Mouse (Mus musculus) layer of hippocampus, postnatal 10 days (tissue): ENCODE results near the gene Unc13c. TPM values are rescaled to one million over a fixed set of nuclear protein-coding genes. Genes with fewer than 3 reads are reported as not detected.

Experiments
- DNase-seq, 2 experiments: peaks; one replicate each; pipeline ENCODE4 v3.0.0; 2021; ENCODE audit warnings: low spot score in 2 of 2
- total RNA-seq, 2 experiments: library from RNA; stranded (reverse); gene quantifications; 2 replicates each; pipeline ENCODE4 v1.2.3; 2021

Unc13c gene
- total RNA-seq, 2 experiments from 2014 or later = 13.9 to 15.7 TPM

DNA sequence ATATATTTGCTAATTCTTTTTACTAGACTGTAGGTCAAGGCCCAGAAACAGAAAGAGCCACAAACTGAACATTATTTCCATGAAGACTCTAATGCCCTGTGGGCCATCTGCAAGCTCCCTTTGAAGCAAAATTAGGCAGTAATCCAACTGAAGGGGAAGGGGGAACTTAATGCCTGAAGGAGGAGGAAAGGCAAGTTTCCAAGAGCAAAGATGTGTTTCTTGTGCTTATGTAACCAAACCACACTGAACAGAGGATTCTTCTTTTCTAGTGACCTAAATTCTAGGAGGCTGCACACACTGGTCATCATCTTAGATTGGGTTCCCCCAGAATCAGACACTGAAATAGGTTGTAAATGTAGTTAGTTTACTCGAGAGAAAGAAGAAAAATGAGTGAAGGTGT lies 85.6 kb downstream of the Unc13c start:
- DNase-seq = peak in 1 of 2 experiments; percentile 14

DNA sequence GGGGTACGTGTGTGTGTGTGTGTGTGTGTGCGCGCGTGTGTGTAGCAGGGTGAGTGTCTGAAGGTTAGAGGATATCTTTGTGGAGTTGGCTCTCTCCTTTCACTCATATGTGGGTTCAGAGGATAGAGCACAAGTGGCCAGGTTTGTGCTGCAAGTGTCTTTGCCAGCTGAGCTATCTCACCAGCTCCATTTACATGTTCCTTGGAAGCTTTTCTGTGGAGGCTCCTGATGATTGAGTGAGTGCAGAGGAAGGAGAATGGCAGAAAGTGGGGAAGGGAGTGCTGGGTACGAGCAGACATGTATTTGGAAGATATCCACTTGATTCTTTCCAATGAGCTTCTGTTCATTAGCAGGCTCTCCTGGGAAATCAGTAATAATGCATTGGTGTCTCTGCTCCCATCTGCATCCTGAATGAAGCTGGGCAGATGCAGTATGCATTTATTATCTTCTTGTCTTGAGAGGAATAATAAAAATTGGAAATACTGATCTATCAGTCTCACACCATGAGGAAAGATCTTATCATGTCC lies 86.3 kb downstream of the Unc13c start:
- DNase-seq = no peak

DNA sequence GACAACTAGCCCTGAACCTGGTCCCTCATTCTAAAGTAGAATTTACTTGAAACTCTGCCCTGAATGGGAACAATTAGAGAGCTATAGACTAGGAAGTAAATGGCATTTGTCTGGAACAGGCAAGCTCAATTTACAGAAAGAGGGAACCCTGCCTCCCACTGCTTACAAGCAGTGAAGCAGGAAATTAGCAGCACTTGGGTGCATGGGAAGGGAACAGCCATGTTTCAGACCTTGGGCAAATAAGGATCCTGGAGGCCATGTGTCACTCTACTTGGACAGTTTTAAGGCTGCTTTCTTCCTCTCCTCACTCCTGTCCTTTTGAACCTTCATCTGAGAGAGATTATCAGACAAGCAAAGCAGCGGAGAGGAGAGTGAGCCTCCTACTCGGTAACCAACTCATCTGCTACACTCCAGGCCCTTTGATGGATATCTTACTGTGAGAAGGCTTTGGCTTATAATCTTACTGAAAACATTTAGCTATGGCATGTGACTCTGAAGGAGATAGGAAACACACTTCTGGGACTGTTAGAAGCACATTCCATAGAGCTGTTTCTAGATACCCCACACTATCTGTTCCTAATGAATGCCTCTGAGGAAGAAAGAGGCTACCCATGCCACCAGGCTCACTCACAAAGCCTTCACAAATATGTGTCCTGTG lies 101.2 kb downstream of the Unc13c start:
- no peak for DNase-seq

DNA sequence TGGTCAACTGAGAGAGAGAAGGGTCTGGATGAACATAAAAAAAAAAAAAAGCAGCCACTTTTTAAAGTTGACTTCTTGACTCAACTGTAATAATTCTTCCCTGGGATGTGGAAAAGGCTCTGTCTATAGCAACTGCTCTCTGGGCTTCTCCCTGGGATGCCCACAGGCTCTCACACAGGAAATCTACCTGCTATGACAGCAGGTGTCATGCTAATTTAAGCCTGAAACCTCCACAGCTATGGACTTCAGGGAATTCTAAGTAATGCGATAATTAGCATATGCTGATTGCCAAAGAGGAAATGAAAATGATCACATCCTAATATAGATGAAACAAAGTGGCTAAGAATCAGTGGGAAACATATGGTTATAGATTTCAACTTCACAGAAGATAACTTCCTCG lies 102.1 kb downstream of the Unc13c start:
- no peak for DNase-seq

DNA sequence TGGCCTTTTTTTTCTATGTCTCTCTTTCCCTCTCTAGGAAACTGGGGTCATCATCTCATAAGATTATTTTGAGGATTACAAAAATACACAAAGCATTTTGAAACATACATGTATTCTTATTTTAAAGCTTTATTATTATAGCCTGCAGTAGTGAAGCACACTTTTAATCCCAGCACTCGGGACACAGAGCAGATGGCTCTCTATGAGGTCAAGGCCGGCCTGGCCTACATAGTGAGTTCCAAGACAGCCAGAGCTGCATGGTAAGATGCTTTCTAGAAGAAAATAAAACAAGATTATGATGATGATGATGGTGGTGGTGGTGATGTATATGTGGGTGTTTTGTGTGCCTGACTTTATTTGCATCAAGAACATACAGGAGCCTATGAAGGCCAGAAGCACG lies 109.3 kb downstream of the Unc13c start:
- DNase-seq = no peak

DNA sequence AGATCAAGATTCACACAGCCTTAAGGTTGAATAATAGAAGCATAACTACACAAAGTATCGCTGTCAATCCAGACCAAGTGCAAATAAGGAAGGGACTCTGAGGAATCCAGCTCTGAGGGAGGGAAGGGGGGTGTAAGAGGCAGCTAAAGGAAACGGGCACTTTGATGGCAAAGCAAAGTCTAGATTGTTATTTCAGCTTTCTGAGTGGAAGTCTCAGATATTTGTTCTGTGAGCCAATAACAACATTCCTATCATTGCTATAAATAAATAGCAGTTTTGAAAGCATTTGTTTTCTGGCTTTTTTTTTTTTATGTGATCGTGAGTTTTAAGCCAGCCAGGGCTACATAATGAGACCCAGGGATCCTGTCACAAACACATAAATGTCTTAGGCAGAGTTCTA lies 114.5 kb downstream of the Unc13c start:
- no peak for DNase-seq

DNA sequence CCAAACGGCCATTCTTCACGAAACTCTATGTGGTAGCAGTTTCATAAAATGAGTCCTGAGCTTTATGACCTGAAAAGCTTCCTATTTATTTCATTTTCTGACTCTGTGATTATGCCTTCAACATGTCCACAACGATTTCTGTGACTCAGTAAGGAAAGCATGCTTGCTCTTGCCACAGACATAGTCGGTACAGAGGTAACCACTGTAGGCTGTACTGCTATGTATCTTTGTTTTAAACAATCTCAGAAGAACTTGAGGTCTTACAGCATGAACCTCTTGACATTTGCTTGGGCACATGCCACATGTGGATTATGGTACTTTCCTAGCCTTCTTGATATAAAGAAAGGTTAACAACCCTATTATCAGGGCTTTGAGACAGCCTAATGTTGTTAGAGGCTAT lies 162.1 kb downstream of the Unc13c start:
- no peak for DNase-seq

DNA sequence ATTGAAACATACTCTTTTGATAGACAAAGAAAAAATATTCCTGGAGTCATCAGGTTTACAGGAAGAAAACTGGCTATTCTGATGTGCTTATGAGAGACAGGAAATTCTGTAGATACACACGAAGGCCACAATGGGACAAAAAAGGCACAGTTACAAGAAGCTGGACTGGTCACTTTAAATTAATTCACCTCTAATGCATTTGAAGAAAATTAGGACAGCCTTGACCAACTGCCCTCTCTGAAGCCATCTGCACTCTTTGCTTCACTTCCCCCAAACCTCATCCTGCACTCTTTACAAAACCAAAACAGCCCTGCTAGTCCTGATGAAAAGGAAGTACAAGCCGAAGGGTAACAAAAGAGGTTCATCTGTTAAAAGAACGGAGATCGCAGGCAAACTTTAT lies 194.2 kb downstream of the Unc13c start:
- DNase-seq = no peak

DNA sequence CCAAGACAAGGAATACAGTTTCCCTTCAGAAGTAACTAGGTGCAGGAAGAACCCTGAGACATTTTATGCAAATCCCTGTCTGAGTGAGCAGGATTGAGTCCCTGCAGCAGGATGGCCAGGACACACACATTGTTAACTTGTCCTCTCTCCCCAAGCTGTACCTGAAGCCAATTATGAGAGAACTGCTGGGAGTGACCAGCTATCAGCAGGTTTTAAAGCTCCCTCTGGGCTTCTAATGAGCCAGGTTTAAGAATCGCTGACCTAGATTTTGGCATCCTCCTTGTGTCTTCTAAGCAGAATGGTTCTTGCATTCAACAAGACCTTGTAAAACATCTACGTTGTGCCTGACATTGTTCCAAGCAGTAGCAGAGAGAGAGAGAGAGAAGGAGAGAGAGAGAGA lies 213.6 kb downstream of the Unc13c start:
- DNase-seq = no peak

DNA sequence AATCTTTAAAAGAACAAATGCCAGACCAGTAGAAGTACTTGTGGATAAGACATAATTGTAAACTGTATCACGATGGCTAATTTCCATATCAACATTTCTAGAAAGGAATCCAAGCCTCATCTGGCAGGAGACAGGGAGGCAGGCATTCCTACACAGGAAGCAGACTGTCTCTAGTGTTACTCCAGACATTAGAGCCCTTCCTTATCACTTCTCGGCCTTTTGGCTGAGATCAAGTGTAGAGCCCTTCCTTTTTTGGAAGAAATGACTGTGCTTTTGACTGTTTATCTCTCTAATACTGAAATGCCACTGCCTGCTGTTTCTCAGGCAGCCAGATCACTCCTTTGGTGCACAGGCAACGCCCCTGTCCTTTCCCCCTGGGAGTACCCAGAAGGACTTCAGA lies 215.3 kb downstream of the Unc13c start:
- no peak for DNase-seq

DNA sequence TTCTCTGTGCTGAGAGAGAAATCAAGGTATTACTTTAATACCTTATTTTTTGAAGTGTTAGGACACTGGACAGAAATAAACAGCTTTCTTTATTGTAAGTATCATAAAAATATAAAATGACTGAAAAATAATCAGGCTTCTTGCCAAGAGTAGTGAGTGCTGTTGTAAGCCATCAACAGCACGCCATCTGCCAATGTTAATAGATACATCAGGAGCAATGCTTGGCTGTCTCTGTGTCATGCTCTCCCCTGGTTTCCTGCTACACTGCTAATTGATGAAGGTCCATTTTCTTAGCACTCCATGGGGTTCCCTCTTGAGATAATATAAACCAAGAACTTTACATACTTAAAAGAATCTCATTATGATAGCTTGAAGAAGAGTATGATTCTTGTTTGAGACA lies 217.4 kb downstream of the Unc13c start:
- DNase-seq = no peak

DNA sequence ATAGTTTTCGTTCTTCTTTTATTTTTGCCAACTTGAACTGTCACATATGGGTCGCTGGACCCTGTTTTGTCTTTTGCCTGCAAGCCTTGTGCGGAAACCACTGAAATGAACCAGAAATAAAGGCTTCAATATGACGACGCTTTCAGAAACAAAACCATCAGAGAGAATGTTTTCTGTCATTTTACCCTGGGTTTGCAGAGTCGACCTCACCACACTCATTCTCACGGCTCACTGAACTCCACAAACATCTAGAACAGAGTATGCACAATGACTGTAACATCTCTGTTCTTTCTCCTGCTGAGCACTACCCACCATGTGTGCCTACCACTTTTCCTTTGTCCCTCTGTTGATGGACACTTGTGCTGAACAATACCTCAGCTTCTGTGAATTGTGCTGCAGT lies 234.3 kb downstream of the Unc13c start:
- DNase-seq = no peak

DNA sequence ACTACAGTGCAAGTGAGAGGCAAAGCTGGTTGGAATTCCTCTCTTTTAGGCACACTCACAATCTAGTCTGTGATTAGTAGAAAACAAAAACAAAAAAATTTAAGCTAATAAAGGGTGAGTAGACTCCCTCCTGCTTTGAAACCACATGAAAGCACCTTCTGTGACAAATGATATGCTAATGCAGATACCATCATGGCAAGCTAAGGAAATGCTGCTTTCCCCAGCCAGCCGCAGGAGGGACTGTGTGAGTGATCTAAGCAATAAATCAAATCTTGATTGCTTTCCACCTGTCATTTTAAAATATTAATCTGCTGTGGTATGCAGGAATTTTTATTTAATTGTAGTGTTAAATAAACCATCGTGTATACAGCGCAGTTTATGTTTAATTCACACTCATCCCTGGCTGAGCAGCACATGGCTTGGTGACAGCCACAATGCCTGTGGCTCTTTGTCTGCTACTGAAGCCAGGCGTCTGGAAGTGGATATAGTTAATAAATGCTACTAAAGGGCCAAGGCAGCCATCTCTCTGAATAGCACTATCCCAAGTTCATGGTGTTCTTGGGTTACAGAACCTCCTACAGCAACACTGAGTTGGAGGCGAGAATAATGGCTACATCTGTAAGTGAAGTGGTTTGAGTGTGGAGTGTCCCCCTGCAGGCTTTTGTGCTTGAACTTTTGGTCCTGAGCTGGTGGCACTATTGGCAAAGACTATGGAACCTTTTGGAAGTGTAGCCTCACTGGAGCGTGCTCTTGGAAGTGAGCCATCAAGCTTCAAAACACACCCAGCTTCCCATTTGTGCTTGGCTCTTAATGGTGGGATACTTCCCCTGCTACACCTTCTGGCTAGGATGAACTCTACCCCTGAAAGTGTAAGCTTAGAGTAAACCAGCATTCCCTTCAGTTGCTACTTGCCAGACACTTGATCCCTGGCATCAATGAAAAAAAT lies 242.8 kb downstream of the Unc13c start:
- no peak for DNase-seq

DNA sequence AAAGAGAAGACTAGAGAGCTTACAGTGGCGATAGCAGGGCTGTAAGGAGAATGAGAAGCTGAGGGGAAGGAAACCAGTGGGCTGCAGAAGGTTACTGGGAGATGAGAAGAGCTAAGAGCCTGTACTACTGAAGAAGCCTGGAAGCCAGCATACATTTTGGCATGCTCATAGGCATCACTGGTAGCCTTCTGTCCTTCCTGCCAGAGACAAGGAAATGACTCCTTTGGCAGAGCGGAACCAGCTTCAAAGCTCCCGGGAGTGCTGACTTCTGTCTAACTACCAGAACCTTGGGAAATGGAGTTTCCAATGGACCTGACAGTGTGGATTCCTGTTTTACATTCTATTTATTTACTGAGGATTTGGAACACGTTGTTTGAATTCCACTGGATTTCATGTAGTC lies 244.0 kb downstream of the Unc13c start:
- DNase-seq = no peak

DNA sequence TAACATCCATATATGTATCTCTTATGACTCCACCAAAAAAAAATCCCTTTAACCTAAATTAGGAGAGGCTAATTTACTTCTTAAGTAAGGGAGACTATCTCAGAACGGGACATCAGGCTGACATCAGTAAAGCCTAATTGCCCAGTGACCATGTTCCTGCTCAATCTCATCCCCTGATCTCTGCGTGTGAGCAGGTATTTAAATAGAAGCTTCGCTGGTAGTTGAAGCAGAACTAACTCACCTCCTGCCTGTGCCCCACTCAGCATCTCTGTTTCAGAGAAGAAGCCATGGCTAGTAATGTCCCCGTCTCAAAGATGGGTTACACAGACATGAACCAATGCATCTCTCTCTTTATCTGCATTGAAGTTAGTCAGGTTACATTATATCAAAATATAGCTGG lies 255.3 kb downstream of the Unc13c start:
- DNase-seq = no peak

DNA sequence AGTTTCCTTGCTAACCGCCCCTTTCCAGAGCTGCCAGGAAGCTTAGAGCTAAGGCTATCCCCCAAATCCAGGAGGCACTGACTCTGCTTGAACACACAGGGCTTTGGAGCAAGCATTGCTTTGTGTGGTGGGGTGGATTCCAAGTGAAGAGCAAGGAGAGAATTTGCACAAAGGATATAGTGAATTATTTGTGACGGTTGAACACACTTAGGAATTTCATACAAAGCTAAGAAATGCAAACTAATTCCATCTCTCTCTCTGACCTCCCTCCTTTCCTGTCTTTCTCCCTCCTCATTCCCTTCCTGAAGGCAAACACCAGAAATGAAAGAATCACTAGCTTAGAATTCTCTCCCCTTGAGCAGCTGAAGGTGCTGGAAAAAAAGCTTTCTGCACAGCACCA lies 271.7 kb downstream of the Unc13c start:
- no peak for DNase-seq

DNA sequence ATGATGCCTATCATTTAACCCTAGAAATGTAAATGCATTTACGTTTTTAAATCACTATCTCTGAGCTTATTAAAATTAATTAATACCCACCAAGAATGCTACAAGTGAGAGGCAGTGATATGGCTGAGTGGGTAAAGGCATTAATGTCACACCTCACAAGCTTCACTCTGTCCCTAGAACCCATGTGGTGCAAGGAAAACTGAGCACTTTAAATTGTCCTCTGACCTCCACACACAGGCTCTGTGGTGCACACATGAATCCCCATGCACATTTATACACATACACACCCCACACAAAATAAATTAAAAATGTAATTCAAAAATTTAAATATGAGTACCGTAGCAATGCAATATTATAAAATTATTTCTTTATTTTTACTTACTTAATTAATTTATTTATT lies 287.2 kb downstream of the Unc13c start:
- no peak for DNase-seq

DNA sequence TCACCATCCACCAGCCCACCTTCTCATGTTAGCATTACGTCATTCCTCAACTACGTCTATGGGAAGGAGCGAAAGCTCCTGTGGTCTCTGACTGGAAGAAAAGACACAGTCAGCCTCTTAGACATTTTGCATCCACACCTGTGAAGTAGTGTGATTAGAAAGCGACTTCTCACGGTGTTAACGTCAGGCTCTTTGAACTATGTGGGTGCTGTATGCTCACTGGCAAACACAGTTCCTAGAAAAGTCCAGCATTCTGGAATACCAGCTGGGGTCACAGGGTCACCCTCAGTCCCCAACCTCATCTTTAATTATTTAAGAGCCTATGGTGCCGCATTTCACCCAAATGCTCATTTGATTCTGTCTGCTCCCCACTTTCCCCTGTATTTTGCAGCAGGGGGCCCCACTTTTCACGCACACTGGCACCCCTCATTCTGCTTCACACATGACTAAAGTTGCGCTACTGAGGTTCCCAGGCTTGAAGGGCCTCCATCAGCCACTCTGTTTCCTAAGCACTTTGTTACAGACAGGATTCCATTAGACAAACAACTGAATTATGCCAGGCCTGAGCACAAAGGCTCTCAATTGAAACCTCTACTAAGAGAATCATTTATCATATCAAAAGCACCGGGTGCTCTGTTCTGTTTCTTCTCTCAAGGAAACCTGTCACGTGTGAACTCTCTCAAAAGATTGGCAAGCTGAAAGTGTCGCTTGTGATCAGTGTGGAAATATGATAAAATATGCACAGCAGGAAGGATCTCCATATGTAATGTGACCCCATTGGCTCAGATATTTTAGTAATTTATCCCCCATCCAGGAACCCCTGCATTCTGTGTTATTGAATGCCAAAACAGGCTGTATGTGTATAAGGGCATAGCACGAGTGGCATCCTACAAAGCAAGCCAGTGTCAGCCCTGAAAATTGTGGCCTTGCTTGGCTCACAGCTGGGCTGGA lies 287.9 kb downstream of the Unc13c start:
- no peak for DNase-seq

DNA sequence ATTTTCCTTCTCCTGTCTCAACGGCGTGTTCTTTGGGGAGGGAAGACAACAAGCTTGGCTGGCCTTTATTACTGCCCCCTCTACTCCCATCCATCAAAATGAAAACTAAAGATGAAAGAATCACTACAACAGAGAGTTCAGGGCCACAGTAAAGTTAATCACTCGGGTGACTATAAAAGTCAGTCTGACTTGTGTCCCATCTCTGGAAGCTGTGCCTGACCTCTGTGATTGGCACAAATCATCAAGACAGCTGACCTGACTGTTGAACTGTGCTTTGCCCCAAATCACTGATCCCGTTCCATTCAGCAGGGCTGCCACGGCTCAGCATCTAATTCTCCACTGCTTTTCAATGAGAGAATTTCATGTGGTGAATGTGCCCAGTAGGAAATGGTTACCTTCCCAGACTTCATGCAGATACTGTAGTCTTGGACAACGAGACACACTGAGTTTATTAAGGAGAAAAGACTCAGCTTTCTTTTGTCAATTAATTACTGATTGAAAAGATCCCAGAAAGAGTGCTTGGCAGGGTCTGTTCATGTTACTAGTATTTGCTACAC lies 297.0 kb downstream of the Unc13c start:
- no peak for DNase-seq

DNA sequence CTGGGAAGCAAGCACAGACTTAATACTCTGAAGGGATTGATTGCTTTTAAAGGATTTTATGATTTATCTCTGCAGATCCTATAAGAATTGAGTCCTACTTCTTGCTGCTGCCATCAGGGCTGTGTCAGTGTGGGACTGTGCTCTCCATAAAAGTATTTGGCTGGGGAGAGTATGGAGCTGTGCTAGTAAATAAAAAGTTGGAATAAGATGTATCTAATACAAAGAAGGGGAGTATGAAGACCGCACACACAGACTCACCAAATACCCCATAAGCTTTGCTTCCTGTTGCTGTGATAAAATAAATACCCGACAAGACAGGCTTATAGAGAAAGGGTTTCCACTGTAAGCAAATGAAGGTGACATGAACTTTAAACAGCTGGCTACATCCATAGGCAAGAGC lies 298.7 kb downstream of the Unc13c start:
- no peak for DNase-seq

DNA sequence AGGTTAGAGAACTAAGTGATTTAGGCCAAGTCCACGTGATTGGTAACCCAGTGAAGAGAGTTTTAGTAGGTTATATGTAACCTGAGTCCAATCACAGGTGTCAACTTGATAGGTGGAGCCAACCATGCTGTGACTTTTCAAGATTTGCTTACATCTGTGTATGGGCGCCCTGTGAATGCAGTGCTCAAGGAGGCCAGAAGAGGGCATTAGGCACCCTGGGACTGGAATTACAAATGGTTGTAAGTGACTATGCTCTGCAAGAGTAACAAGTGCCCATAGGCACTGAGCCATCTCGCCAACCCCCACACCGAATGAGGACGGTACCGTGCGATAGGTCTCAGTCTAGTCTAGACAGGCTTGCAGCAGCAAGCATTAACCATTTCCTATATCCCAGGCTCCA lies 305.9 kb downstream of the Unc13c start:
- DNase-seq = no peak
